Mouse (Mus musculus): ENCODE measurements around the gene Cd9. TPM values are rescaled to one million over a fixed set of nuclear protein-coding genes. Genes with fewer than 3 reads are reported as not detected.
"Not testable (repeated sequence)": the region's sequence is repeated elsewhere in the genome, so short reads cannot be mapped to it uniquely, and the experiment has no call there.

The Cd9 gene
- polyA plus RNA-seq, 1 experiment from 2014 or later = 38.2 TPM

DNA sequence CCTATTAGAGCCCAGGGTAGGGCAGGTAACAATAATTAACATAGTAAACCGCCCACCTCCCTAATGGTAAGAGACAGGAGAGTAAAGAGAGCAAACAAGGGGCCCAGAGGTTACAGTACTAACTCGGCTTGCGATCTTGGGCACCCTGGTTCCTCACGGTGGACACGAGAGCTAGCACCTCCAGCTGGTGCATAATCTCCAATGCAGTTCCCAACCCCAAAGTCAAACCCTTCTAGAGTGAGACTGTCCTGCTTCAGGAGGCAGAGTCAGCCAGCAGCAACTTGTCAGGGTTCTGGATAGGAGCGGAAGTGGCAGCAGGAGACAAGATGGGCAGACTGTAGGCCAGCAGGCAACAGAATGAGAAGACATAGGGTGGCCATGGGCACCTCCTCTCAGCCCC, 1.9 kb downstream of the Cd9 start:
- no peak for DNase-seq (ENCODE audit: extremely low spot score, low spot score)
- no peak overlapping the region for H3K27ac ChIP-seq
- no peak overlapping the region for H3K4me3 ChIP-seq
- 84% methylated on average over 6 of the region's 6 CpGs for WGBS
- no peaks in the 10 kb centered on the region for H3K9me3 ChIP-seq
- H3K36me3 ChIP-seq (replicated peaks) = no peaks in the 10 kb centered on the region
- H3K4me1 ChIP-seq = peaks cover 29% of the 10 kb centered on the region
- H3K27me3 ChIP-seq (ENCODE audit: poor library complexity, severe bottlenecking) = peaks cover 59% of the 10 kb centered on the region

- 85% methylated on average over 9 of the region's 9 CpGs for WGBS
- DNase-seq (ENCODE audit: extremely low spot score, low spot score) = no peak
- Histone ChIP-seq H3K9me3 (no peaks in the 10 kb centered on the region), H3K36me3 (replicated peaks) (no peaks in the 10 kb centered on the region), H3K27ac (no peak overlapping the region), H3K27me3 (ENCODE audit: poor library complexity, severe bottlenecking) (peaks cover 59% of the 10 kb centered on the region), H3K4me3 (no peak overlapping the region), H3K4me1 (peaks cover 29% of the 10 kb centered on the region)
Measured at GRCm38 (mm10) chr6:125492033-125492432, 2.6 kb downstream of the Cd9 start.

DNA sequence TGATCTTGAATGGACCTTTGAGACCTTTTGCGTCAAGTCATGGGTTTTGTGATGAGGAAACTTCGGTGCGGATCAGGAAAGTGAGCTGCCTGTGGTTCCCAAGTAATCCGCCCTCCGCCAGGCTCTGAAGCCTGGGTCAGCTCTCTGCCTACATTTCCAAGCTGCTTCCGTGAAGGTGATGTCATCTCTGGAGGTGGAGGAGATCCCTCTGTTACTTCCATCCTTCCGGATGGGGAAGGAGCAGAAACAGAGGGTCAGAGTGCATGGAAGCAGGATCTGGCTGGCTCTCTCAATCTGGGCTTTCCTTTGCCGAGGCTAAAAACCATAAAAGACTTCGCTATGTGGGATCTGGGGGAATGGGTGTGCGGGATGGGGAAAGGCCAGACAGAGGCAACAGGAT, 3.2 kb downstream of the Cd9 start:
- no peak overlapping the region for H3K27ac ChIP-seq
- H3K4me1 ChIP-seq = peaks cover 29% of the 10 kb centered on the region
- 91% methylated on average over 10 of the region's 10 CpGs for WGBS
- no peaks in the 10 kb centered on the region for H3K36me3 ChIP-seq (replicated peaks)
- peaks cover 54% of the 10 kb centered on the region for H3K27me3 ChIP-seq (ENCODE audit: poor library complexity, severe bottlenecking)
- H3K4me3 ChIP-seq = no peak overlapping the region
- no peaks in the 10 kb centered on the region for H3K9me3 ChIP-seq
- DNase-seq (ENCODE audit: extremely low spot score, low spot score) = no peak

DNA sequence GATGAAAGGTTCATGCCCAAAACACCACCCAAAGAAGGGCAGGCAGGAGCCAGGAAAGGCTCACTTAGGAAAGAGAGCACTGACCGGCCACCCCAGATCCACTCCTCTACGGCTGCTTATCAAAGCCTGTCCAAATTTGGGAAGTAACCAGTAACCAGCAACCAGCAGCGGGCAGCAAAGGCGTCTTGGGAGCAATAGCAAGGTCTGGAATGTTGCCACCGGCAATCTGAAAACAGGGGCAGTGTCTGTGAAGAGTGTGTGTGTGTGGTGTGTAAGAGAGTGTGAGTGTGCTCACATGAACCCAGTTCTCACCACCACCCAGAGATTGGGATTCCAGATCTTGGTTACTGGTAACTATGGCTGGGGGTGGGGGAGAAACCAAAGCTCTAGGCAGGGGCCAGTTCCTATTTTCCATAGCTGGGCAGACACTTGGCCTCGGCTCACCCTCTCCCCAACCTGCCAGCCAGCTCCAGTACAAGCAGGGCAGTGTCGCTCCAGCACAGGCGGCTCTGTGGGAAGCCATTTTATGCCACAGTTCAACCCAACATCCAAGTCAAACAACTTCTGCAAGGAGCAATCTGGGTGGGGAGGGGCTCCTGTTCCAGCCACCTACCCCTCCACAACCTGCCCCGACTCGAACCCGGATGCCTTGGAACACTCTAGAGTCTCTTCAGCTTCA, 4.6 kb downstream of the Cd9 start:
- WGBS = 88% methylated on average over 11 of the region's 11 CpGs
- Histone ChIP-seq H3K36me3 (replicated peaks) (no peaks in the 10 kb centered on the region), H3K27me3 (ENCODE audit: poor library complexity, severe bottlenecking) (peaks cover 40% of the 10 kb centered on the region), H3K4me1 (peaks cover 37% of the 10 kb centered on the region), H3K27ac (no peak overlapping the region), H3K4me3 (no peak overlapping the region), H3K9me3 (no peaks in the 10 kb centered on the region)
- no peak for DNase-seq (ENCODE audit: extremely low spot score, low spot score)

- Histone ChIP-seq H3K4me3 (no peak overlapping the region), H3K4me1 (peaks cover 39% of the 10 kb centered on the region), H3K9me3 (no peaks in the 10 kb centered on the region), H3K27me3 (ENCODE audit: poor library complexity, severe bottlenecking) (peaks cover 10% of the 10 kb centered on the region; the same call in 1 of the 2 replicates), H3K27ac (no peak overlapping the region), H3K36me3 (replicated peaks) (no peaks in the 10 kb centered on the region)
- DNase-seq (ENCODE audit: extremely low spot score, low spot score) = no peak
- 38% methylated on average over 4 of the region's 4 CpGs for WGBS
Measured at GRCm38 (mm10) chr6:125485589-125485988, 9.0 kb downstream of the Cd9 start.

DNA sequence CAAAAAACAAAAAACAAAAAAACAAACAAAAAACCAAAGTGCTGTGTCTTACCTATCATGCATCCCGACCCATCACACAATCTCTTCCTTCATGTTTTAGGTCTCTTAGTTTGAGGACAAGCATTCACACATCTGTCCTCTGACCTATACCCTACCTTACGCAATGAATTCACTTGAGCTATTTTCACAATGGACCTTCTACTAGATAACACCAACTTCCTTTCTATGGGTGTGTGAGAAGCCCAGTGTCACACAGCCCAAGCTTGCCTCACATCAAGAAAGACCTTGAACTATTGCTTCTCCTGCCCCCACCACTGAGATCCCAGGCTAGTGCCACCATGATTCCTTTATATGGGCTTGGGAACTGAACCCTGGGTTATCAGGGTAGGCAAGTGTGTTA, 9.9 kb downstream of the Cd9 start:
- Histone ChIP-seq H3K36me3 (replicated peaks) (no peaks in the 10 kb centered on the region), H3K4me3 (no peak overlapping the region), H3K27me3 (ENCODE audit: poor library complexity, severe bottlenecking) (peaks cover 5% of the 10 kb centered on the region; the same call in 1 of the 2 replicates), H3K9me3 (no peaks in the 10 kb centered on the region), H3K4me1 (peaks cover 40% of the 10 kb centered on the region), H3K27ac (no peak overlapping the region)
- DNase-seq (ENCODE audit: extremely low spot score, low spot score) = no peak
- 91% methylated on average over 2 of the region's 2 CpGs for WGBS

- not testable (repeated sequence) for DNase-seq (ENCODE audit: extremely low spot score, low spot score); H3K9me3 ChIP-seq; H3K27me3 ChIP-seq (ENCODE audit: poor library complexity, severe bottlenecking); H3K36me3 ChIP-seq (replicated peaks); H3K4me3 ChIP-seq; H3K27ac ChIP-seq
- H3K4me1 ChIP-seq = peaks cover 39% of the 10 kb centered on the region
- WGBS = 96% methylated on average over 10 of the region's 10 CpGs
Measured at GRCm38 (mm10) chr6:125484313-125484660, 10.3 kb downstream of the Cd9 start.

- Histone ChIP-seq H3K27ac (no peak overlapping the region), H3K4me1 (peaks cover 39% of the 10 kb centered on the region), H3K27me3 (ENCODE audit: poor library complexity, severe bottlenecking) (0 out of 2 replicates have a peak, but pooled peaks cover 5% of the 10 kb centered on the region), H3K36me3 (replicated peaks) (no peaks in the 10 kb centered on the region), H3K4me3 (no peak overlapping the region), H3K9me3 (no peaks in the 10 kb centered on the region)
- 93% methylated on average over 12 of the region's 12 CpGs for WGBS
- no peak for DNase-seq (ENCODE audit: extremely low spot score, low spot score)
Measured at GRCm38 (mm10) chr6:125483515-125484312, 10.9 kb downstream of the Cd9 start.

GRCm38 (mm10) chr6:125482427-125482831, 12.2 kb downstream of the Cd9 start:
- H3K27me3 ChIP-seq (ENCODE audit: poor library complexity, severe bottlenecking) = 0 out of 2 replicates have a peak, but pooled peaks cover 5% of the 10 kb centered on the region
- H3K4me3 ChIP-seq = no peak overlapping the region
- DNase-seq (ENCODE audit: extremely low spot score, low spot score) = no peak
- H3K9me3 ChIP-seq = no peaks in the 10 kb centered on the region
- WGBS = 56% methylated on average over 5 of the region's 5 CpGs
- H3K27ac ChIP-seq = peak overlapping the region; percentile 53; the same call in 1 of the 2 replicates
- no peaks in the 10 kb centered on the region for H3K36me3 ChIP-seq (replicated peaks)
- peaks cover 44% of the 10 kb centered on the region for H3K4me1 ChIP-seq

DNA sequence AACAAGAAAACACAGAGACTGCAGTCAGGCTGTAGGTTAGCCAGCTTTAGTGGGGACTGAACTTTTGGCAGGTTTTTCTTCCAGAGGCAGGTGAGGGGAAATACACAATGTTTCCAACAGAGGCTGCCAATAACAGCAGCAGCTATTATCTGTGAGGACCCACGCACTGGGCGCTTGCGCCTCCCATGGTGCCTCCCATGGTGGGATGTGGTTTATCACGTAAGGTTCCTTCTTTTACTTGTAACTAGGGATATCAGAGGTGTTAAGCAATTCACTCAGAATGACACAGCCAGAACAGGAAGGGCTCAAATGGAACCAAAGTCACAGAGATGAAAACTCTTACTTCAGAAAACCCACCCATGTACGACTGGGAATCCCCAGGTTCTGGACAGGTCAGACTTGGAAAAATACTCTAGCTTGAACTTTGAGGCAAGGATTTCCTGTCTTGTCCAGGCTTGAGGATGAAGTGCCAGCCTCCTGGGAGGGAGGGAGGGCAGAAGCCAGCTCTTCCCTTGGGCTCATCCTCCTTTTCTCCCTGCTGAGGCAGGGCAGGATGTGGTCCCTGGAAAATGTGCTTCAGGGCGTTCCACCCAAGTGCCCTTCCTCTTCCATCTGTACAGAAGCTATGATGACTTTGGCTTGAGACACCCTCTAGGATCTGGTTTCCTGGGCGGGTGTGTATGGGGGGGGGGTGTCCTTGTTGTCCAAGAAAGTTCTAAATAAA, 12.8 kb downstream of the Cd9 start:
- Histone ChIP-seq H3K9me3 (no peaks in the 10 kb centered on the region), H3K36me3 (replicated peaks) (no peaks in the 10 kb centered on the region), H3K4me3 (no peak overlapping the region), H3K4me1 (peaks cover 45% of the 10 kb centered on the region), H3K27ac (no peak overlapping the region), H3K27me3 (ENCODE audit: poor library complexity, severe bottlenecking) (0 out of 2 replicates have a peak, but pooled peaks cover 5% of the 10 kb centered on the region)
- 41% methylated on average over 7 of the region's 7 CpGs for WGBS
- DNase-seq (ENCODE audit: extremely low spot score, low spot score) = no peak

DNA sequence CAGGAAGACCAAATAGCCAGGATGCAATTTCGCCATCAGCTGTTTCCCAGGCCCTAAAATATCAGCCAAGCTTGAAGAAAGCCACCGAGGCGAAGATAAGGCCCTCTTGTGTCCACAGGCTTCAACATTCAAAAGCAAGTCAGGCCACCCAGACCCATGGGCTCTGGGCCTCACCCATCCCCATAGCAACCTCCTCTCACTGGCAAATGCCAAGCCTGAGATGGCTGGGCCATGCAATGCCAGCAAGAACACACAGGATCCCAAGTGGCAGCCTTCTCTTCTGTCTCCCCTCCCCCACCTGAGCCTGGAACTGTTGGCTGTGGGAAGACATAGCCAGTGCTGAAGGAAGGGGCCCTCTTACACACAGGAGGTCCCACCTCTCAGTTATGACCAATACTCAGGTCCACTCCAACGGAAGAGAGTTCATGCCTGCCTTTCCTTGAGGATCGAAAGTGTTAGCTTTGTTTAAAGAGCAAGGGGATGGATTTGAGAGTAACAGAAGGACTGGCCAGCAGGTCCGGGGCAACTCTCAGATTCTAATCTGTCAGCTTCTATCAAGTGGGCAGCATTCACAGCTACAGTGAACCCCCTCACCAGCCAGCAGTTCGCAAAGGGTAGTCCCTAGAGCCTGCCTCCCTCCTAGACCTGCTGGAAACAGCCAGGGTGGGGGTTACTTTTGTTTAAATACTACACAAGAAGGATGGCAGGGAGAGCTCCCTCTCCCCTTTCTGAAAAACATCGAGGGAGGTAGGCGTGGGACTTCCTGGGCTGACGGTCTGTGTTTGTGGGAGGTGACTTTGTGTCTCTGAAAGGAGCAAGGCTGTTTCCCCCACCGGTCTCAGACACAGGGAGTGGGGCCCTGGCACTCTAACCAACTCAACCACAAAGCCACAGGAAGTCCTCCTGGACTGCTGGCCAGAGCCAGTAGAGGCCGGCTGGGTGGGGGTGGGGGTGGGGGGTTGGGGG, 13.9 kb downstream of the Cd9 start:
- whole genome bisulfite sequencing = 31% methylated on average over 12 of the region's 12 CpGs
- no peaks in the 10 kb centered on the region for H3K9me3 ChIP-seq

DNA sequence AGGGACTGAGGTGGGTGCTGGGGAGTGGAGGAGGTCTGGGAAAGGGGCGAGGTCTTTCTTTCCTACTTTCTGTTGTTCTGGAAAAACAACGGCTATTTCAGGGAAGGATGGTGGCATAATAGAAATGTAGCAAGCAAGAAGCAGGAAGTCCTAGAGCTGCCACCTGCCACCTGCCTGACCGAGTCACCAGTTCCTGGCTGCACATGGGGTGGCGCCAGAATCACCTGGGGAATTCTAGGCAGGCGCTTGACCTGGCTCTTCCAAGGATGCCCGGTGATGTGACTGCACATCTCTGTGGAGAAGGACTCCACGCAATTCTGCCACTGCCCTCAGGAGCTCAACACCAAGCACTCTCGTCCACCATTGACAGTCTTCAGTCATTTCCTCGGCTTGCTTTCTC, 15.2 kb downstream of the Cd9 start:
- H3K27me3 ChIP-seq (ENCODE audit: poor library complexity, severe bottlenecking) = 0 out of 2 replicates have a peak, but pooled peaks cover 5% of the 10 kb centered on the region
- peaks cover 57% of the 10 kb centered on the region for H3K4me1 ChIP-seq
- WGBS = 93% methylated on average over 9 of the region's 9 CpGs
- H3K9me3 ChIP-seq = no peaks in the 10 kb centered on the region
- no peak overlapping the region for H3K27ac ChIP-seq
- no peak overlapping the region for H3K4me3 ChIP-seq
- H3K36me3 ChIP-seq (replicated peaks) = no peaks in the 10 kb centered on the region
- DNase-seq (ENCODE audit: extremely low spot score, low spot score) = no peak

More for the DNA sequence above, 13.9 kb downstream of the Cd9 start:
- peak overlapping the region; percentile 60 for H3K27ac ChIP-seq
- 0 out of 2 replicates have a peak, but pooled peaks cover 5% of the 10 kb centered on the region for H3K27me3 ChIP-seq (ENCODE audit: poor library complexity, severe bottlenecking)
- no peaks in the 10 kb centered on the region for H3K36me3 ChIP-seq (replicated peaks)
- peaks cover 52% of the 10 kb centered on the region for H3K4me1 ChIP-seq
- no peak overlapping the region for H3K4me3 ChIP-seq
- no peak for DNase-seq (ENCODE audit: extremely low spot score, low spot score)

Data from forebrain, embryonic 10.5 days (tissue).